Mouse (Mus musculus) bone marrow macrophage, adult 2 months (primary cell): ENCODE results near the gene Hnrnpab.

ENCODE experiments used
- CTCF ChIP-seq: IDR thresholded peaks from 2 replicates; pipeline ENCODE4 v1.5.1; 2012; ENCODE audit warnings: low read depth, mild to moderate bottlenecking, low read length, moderate library complexity
- POLR2A ChIP-seq: IDR thresholded peaks from 2 replicates; pipeline ENCODE4 v1.6.1; 2012; ENCODE audit warnings: mild to moderate bottlenecking, low read depth, low read length, borderline replicate concordance

- no peak for TF ChIP-seq CTCF
- TF ChIP-seq POLR2A: no peak
These were observed 29.7 kb upstream of the Hnrnpab start for GRCm38 (mm10) chr11:51636323-51636684.
